Mouse (Mus musculus) induced T-regulatory cell, adult 2 months (primary cell): ENCODE measurements around the gene Ghdc.
A peak's percentile ranks its signal among the peaks of the same experiment; 100 is the strongest.
"Not testable (repeated sequence)": the region's sequence is repeated elsewhere in the genome, so short reads cannot be mapped to it uniquely, and the experiment has no call there.

ENCODE experiments used
- DNase-seq: peaks from one replicate; pipeline ENCODE4 v3.0.0-alpha.2; 2012; ENCODE audit warnings: low read depth

Ghdc gene

GRCm38 (mm10) chr11:100770646-100771408 lies at the start of gene Ghdc:
Ghdc (minus strand) TSS chr11:100770957.
- DNase-seq, result peak; percentile 92

- DNase-seq, result no peak
These were observed 49.3 kb upstream of the Ghdc start for GRCm38 (mm10) chr11:100820047-100820446.

- peak; percentile 58 for DNase-seq
These were observed 48.9 kb upstream of the Ghdc start for GRCm38 (mm10) chr11:100819626-100820025.

- peak; percentile 61 for DNase-seq
These were observed 48.3 kb upstream of the Ghdc start for GRCm38 (mm10) chr11:100819048-100819447.

GRCm38 (mm10) chr11:100818359-100819012 lies 47.7 kb upstream of the Ghdc start:
- peak; percentile 64 for DNase-seq

- DNase-seq, result no peak
These were observed 46.6 kb upstream of the Ghdc start for GRCm38 (mm10) chr11:100817311-100817710.

GRCm38 (mm10) chr11:100816801-100817200 lies 46.0 kb upstream of the Ghdc start:
- DNase-seq, result no peak

- no peak for DNase-seq
These were observed 45.6 kb upstream of the Ghdc start for GRCm38 (mm10) chr11:100816342-100816741.

- peak; percentile 94 for DNase-seq
These were observed 43.7 kb upstream of the Ghdc start for GRCm38 (mm10) chr11:100814498-100814897.

GRCm38 (mm10) chr11:100811132-100811531 lies 40.4 kb upstream of the Ghdc start:
- peak; percentile 52 for DNase-seq

GRCm38 (mm10) chr11:100810516-100810915 lies 39.8 kb upstream of the Ghdc start:
- DNase-seq, result no peak

GRCm38 (mm10) chr11:100806380-100807305 lies 35.9 kb upstream of the Ghdc start:
- no peak for DNase-seq

- DNase-seq, result no peak
These were observed 34.8 kb upstream of the Ghdc start for GRCm38 (mm10) chr11:100805535-100805934.

- peak; percentile 81 for DNase-seq
These were observed 33.7 kb upstream of the Ghdc start for GRCm38 (mm10) chr11:100804409-100804808.

- DNase-seq, result no peak
These were observed 28.7 kb upstream of the Ghdc start for GRCm38 (mm10) chr11:100799426-100799825.

GRCm38 (mm10) chr11:100796585-100796984 lies 25.8 kb upstream of the Ghdc start:
- no peak for DNase-seq

- no peak for DNase-seq
These were observed 24.6 kb upstream of the Ghdc start for GRCm38 (mm10) chr11:100795386-100795785.

GRCm38 (mm10) chr11:100791457-100792049 lies 20.8 kb upstream of the Ghdc start:
- no peak for DNase-seq

- DNase-seq, result not testable (repeated sequence)
These were observed 19.9 kb upstream of the Ghdc start for GRCm38 (mm10) chr11:100790644-100791043.

- no peak for DNase-seq
These were observed 18.9 kb upstream of the Ghdc start for GRCm38 (mm10) chr11:100789702-100790101.

- DNase-seq, result no peak
These were observed 15.0 kb upstream of the Ghdc start for GRCm38 (mm10) chr11:100785774-100786173.

GRCm38 (mm10) chr11:100784286-100784685 lies 13.5 kb upstream of the Ghdc start:
- DNase-seq, result no peak
